Mouse (Mus musculus) neural tube, embryonic 11.5 days (tissue): ENCODE measurements around the gene Gsk3a. TPM values are rescaled to one million over a fixed set of nuclear protein-coding genes. Genes with fewer than 3 reads are reported as not detected.

Source experiments
- ATAC-seq: fragments of 200-750 bp; cut with Nextera tagmentation; 2 replicates; pipeline ENCODE4 v1.8.0; 2017; ENCODE audit warnings: moderate number of reproducible peaks, mild to moderate bottlenecking, moderate TSS enrichment, moderate library complexity; ENCODE audit not compliant: insufficient read depth, low FRiP score, low TSS enrichment
- DNase-seq: peaks from one replicate; pipeline ENCODE4 v3.0.0-alpha.2; 2015; ENCODE audit warnings: low spot score
- H3K27ac ChIP-seq: fragments of 300-500 bp; sonication (generic); 2 replicates; pipeline ENCODE4 v1.5.1; 2014; ENCODE audit warnings: low read depth, mild to moderate bottlenecking, low read length
- H3K27me3 ChIP-seq: fragments of 300-500 bp; sonication (generic); 2 replicates; pipeline ENCODE4 v1.6.1; 2014; ENCODE audit warnings: mild to moderate bottlenecking, low read length, mixed read lengths; ENCODE audit not compliant: control insufficient read depth, insufficient read depth
- H3K36me3 ChIP-seq: fragments of 300-500 bp; sonication (generic); 2 replicates; pipeline ENCODE4 v1.6.1; 2014; ENCODE audit warnings: mild to moderate bottlenecking, low read length, moderate library complexity, mixed read lengths; ENCODE audit not compliant: control insufficient read depth, insufficient read depth
- H3K4me1 ChIP-seq: fragments of 300-500 bp; sonication (generic); 2 replicates; pipeline ENCODE4 v1.6.1; 2014; ENCODE audit warnings: low read length, mixed read lengths; ENCODE audit not compliant: control insufficient read depth, insufficient read depth
- H3K4me2 ChIP-seq: fragments of 300-500 bp; sonication (generic); 2 replicates; pipeline ENCODE4 v1.6.1; 2014; ENCODE audit warnings: low read depth, mild to moderate bottlenecking, moderate library complexity
- H3K4me3 ChIP-seq: fragments of 300-500 bp; sonication (generic); 2 replicates; pipeline ENCODE4 v1.5.1; 2014; ENCODE audit warnings: low read depth, low read length
- H3K9ac ChIP-seq: fragments of 300-500 bp; sonication (generic); 2 replicates; pipeline ENCODE4 v1.6.1; 2014; ENCODE audit warnings: mild to moderate bottlenecking, low read length
- H3K9me3 ChIP-seq: fragments of 300-500 bp; sonication (generic); 2 replicates; pipeline ENCODE4 v1.6.1; 2016; ENCODE audit warnings: low read length; ENCODE audit not compliant: control insufficient read depth
- WGBS: fragments of 180-500 bp; shearing (Covaris S2); extraction: QIAGEN DNeasy Blood & Tissue Kit; methylation state at CpG from one replicate; pipeline ENCODE4 v1.1.7; 2014; 5-methylcytosine and 5-hydroxymethylcytosine counted together
- polyA plus RNA-seq: library from polyadenylated mRNA; unstranded; fragments of >200 nt; fragmentation: Nextera tagmentation; extraction: Ambion mirVana; gene quantifications from 2 replicates; pipeline ENCODE4 v1.2.1, GENCODE M21; 2014

Gene Gsk3a
- polyA plus RNA-seq, 1 experiment from 2014 or later: 19.7 TPM

- H3K4me3 ChIP-seq: peak overlapping the region; percentile 82
- H3K27ac ChIP-seq: peak overlapping the region; percentile 97
- peaks cover 45% of the 10 kb centered on the region for H3K4me1 ChIP-seq
- peaks cover 5% of the 10 kb centered on the region for H3K36me3 ChIP-seq
- peak overlapping the region; percentile 0; the same call in 1 of the 2 replicates for H3K9ac ChIP-seq
- ATAC-seq: no peak
- H3K27me3 ChIP-seq: no peaks in the 10 kb centered on the region
- 24% methylated on average over 12 of the region's 12 CpGs for WGBS
- DNase-seq: no peak
- H3K9me3 ChIP-seq: no peaks in the 10 kb centered on the region
- peak overlapping the region; percentile 76 for H3K4me2 ChIP-seq
These were observed 43.6 kb upstream of the Gsk3a start for GRCm38 (mm10) chr7:25281166-25281733.

GRCm38 (mm10) chr7:25279861-25280791 lies 42.5 kb upstream of the Gsk3a start:
- Histone ChIP-seq H3K9me3 (no peaks in the 10 kb centered on the region), H3K4me1 (peaks cover 49% of the 10 kb centered on the region), H3K27me3 (no peaks in the 10 kb centered on the region), H3K4me2 (peak overlapping the region; percentile 84), H3K27ac (peak overlapping the region; percentile 97), H3K36me3 (peaks cover 3% of the 10 kb centered on the region; the same call in 1 of the 2 replicates), H3K9ac (peak overlapping the region; percentile 74), H3K4me3 (peak overlapping the region; percentile 60)
- ATAC-seq (no peak), DNase-seq (peak; percentile 48)
- WGBS: 1% methylated on average over 6 of the region's 6 CpGs

- Histone ChIP-seq H3K4me1 (peaks cover 47% of the 10 kb centered on the region), H3K9ac (peak overlapping the region; percentile 74), H3K4me2 (peak overlapping the region; percentile 84), H3K27me3 (no peaks in the 10 kb centered on the region), H3K36me3 (no peaks in the 10 kb centered on the region), H3K27ac (peak overlapping the region; percentile 97), H3K9me3 (no peaks in the 10 kb centered on the region), H3K4me3 (peak overlapping the region; percentile 60)
- ATAC-seq (peak; percentile 64), DNase-seq (peak; percentile 89)
- under 1% methylated on average over 47 of the region's 49 CpGs for WGBS
These were observed 41.6 kb upstream of the Gsk3a start for GRCm38 (mm10) chr7:25279076-25279860.

GRCm38 (mm10) chr7:25278341-25279075 lies 40.9 kb upstream of the Gsk3a start:
- H3K4me2 ChIP-seq: peak overlapping the region; percentile 84

GRCm38 (mm10) chr7:25277998-25278340 lies 40.3 kb upstream of the Gsk3a start:
- peak overlapping the region; percentile 60 for H3K4me3 ChIP-seq
- no peaks in the 10 kb centered on the region for H3K36me3 ChIP-seq
- no peaks in the 10 kb centered on the region for H3K27me3 ChIP-seq
- H3K9ac ChIP-seq: no peak overlapping the region
- 13% methylated on average over 4 of the region's 4 CpGs for WGBS
- peak overlapping the region; percentile 97; the same call in 1 of the 2 replicates for H3K27ac ChIP-seq
- H3K4me2 ChIP-seq: peak overlapping the region; percentile 84
- peaks cover 35% of the 10 kb centered on the region for H3K4me1 ChIP-seq
- H3K9me3 ChIP-seq: no peaks in the 10 kb centered on the region
- no peak for DNase-seq
- no peak for ATAC-seq

More at GRCm38 (mm10) chr7:25278341-25279075, 40.9 kb upstream of the Gsk3a start:
- ATAC-seq: peak; percentile 65
- no peaks in the 10 kb centered on the region for H3K27me3 ChIP-seq
- peak overlapping the region; percentile 74 for H3K9ac ChIP-seq
- H3K9me3 ChIP-seq: no peaks in the 10 kb centered on the region
- under 1% methylated on average over 53 of the region's 60 CpGs for WGBS
- H3K36me3 ChIP-seq: no peaks in the 10 kb centered on the region
- peak; percentile 87 for DNase-seq
- H3K27ac ChIP-seq: peak overlapping the region; percentile 97
- peaks cover 41% of the 10 kb centered on the region for H3K4me1 ChIP-seq
- peak overlapping the region; percentile 60 for H3K4me3 ChIP-seq

GRCm38 (mm10) chr7:25277405-25277804 lies 39.8 kb upstream of the Gsk3a start:
- DNase-seq (no peak), ATAC-seq (no peak)
- Histone ChIP-seq H3K36me3 (no peaks in the 10 kb centered on the region; the same call in 1 of the 2 replicates), H3K4me1 (peaks cover 35% of the 10 kb centered on the region), H3K9me3 (no peaks in the 10 kb centered on the region), H3K27ac (no peak overlapping the region), H3K4me2 (no peak overlapping the region), H3K27me3 (no peaks in the 10 kb centered on the region), H3K4me3 (no peak overlapping the region), H3K9ac (no peak overlapping the region)
- WGBS: 96% methylated on average over 4 of the region's 4 CpGs

GRCm38 (mm10) chr7:25275555-25276298 lies 38.1 kb upstream of the Gsk3a start:
- WGBS: 52% methylated on average over 9 of the region's 9 CpGs
- Histone ChIP-seq H3K4me3 (no peak overlapping the region), H3K27ac (no peak overlapping the region), H3K9me3 (no peaks in the 10 kb centered on the region), H3K4me2 (no peak overlapping the region), H3K27me3 (no peaks in the 10 kb centered on the region), H3K4me1 (peaks cover 25% of the 10 kb centered on the region), H3K9ac (peak overlapping the region; percentile 20; the same call in 1 of the 2 replicates), H3K36me3 (no peaks in the 10 kb centered on the region; the same call in 1 of the 2 replicates)
- ATAC-seq: no peak
- no peak for DNase-seq
